Mouse (Mus musculus) kidney, postnatal 4 days (tissue): Measurements from ENCODE around the gene Noxred1.
A peak's percentile ranks its signal among the peaks of the same experiment; 100 is the strongest.
"Not testable (repeated sequence)": the region's sequence is repeated elsewhere in the genome, so short reads cannot be mapped to it uniquely, and the experiment has no call there.

Source experiments
- DNase-seq, 2 experiments: peaks; one replicate each; pipeline ENCODE4 v3.0.0; 2021; ENCODE audit warnings: mixed read lengths in 2 of 2

Gene Noxred1

GRCm38 (mm10) chr12:87238632-87239031 is at the start of gene Noxred1:
TSS of gene Noxred1 (minus strand) at chr12:87238732.
- no peak for DNase-seq

GRCm38 (mm10) chr12:87284726-87285125 is 46.2 kb upstream of the Noxred1 start:
- DNase-seq, result no peak

GRCm38 (mm10) chr12:87284268-87284667 is 45.7 kb upstream of the Noxred1 start:
- no peak for DNase-seq

- DNase-seq, result no peak
Measured at GRCm38 (mm10) chr12:87283706-87284105, 45.2 kb upstream of the Noxred1 start.

GRCm38 (mm10) chr12:87282743-87283142 is 44.2 kb upstream of the Noxred1 start:
- no peak for DNase-seq

GRCm38 (mm10) chr12:87281766-87282165 is 43.2 kb upstream of the Noxred1 start:
- DNase-seq, result no peak

- peak; percentile 21 to 44 for DNase-seq
Measured at GRCm38 (mm10) chr12:87279879-87280278, 41.3 kb upstream of the Noxred1 start.

- no peak for DNase-seq
Measured at GRCm38 (mm10) chr12:87279350-87279749, 40.8 kb upstream of the Noxred1 start.

GRCm38 (mm10) chr12:87278118-87278730 is 39.7 kb upstream of the Noxred1 start:
- peak; percentile 32 to 44 for DNase-seq

- not testable (repeated sequence) for DNase-seq
Measured at GRCm38 (mm10) chr12:87277251-87277650, 38.7 kb upstream of the Noxred1 start.

GRCm38 (mm10) chr12:87274853-87275831 is 36.6 kb upstream of the Noxred1 start:
- no peak for DNase-seq

GRCm38 (mm10) chr12:87267682-87268081 is 29.1 kb upstream of the Noxred1 start:
- DNase-seq, result peak; percentile 38 to 61

GRCm38 (mm10) chr12:87266827-87267603 is 28.5 kb upstream of the Noxred1 start:
- peak; percentile 52 to 65 for DNase-seq

GRCm38 (mm10) chr12:87266108-87266826 is 27.7 kb upstream of the Noxred1 start, which contains the start of the genes Vipas39 and Ahsa1:
TSS of gene Vipas39 (minus strand) at chr12:87266256.
TSS of gene Ahsa1 (plus strand) at chr12:87266479.
- peak; percentile 82 to 92 for DNase-seq

- DNase-seq, result no peak
Measured at GRCm38 (mm10) chr12:87265444-87265843, 26.9 kb upstream of the Noxred1 start.

GRCm38 (mm10) chr12:87260562-87260961 is 22.0 kb upstream of the Noxred1 start:
- DNase-seq, result no peak

GRCm38 (mm10) chr12:87256629-87257028 is 18.1 kb upstream of the Noxred1 start:
- DNase-seq, result no peak

- no peak for DNase-seq
Measured at GRCm38 (mm10) chr12:87253878-87254277, 15.3 kb upstream of the Noxred1 start.

GRCm38 (mm10) chr12:87250161-87250560 is 11.6 kb upstream of the Noxred1 start:
- no peak for DNase-seq

GRCm38 (mm10) chr12:87236882-87237483 is 1.5 kb downstream of the Noxred1 start:
- no peak for DNase-seq

- no peak for DNase-seq
Measured at GRCm38 (mm10) chr12:87230379-87230895, 8.1 kb downstream of the Noxred1 start.
